Mouse (Mus musculus): ENCODE results near the gene Atl2. TPM values are rescaled to one million over a fixed set of nuclear protein-coding genes. Genes with fewer than 3 reads are reported as not detected.

Gene Atl2
- polyA plus RNA-seq, 1 experiment = 10.7 TPM

GRCm38 (mm10) chr17:79835714-79836373, 60.1 kb downstream of the Atl2 start:
- Histone ChIP-seq H3K4me1 (ENCODE audit: control insufficient read depth, insufficient read depth, low read length) (no peaks in the 10 kb centered on the region), H3K4me3 (replicated peaks; ENCODE audit: extremely low read depth, low read depth, low read length) (no peak overlapping the region)
- no peak for TF ChIP-seq CTCF (IDR thresholded peaks at IDR 0.05; ENCODE audit: insufficient read depth, low read length)
- no peak for TF ChIP-seq POLR2A (IDR thresholded peaks at IDR 0.05; ENCODE audit: borderline replicate concordance, extremely low read depth, low read depth, low read length)
- 33% methylated on average over 5 of the region's 5 CpGs for WGBS
- DNase-seq = no peak

- no peak for DNase-seq
- H3K4me3 ChIP-seq (replicated peaks; ENCODE audit: extremely low read depth, low read depth, low read length) = no peak overlapping the region
- 51% methylated on average over 1 of the region's 1 CpGs for WGBS
- no peaks in the 10 kb centered on the region for H3K4me1 ChIP-seq (ENCODE audit: control insufficient read depth, insufficient read depth, low read length)
- TF ChIP-seq POLR2A (IDR thresholded peaks at IDR 0.05; ENCODE audit: borderline replicate concordance, extremely low read depth, low read depth, low read length) (no peak), CTCF (IDR thresholded peaks at IDR 0.05; ENCODE audit: insufficient read depth, low read length) (no peak)
Measured at GRCm38 (mm10) chr17:79832284-79832683, 63.6 kb downstream of the Atl2 start.

- Histone ChIP-seq H3K4me3 (replicated peaks; ENCODE audit: extremely low read depth, low read depth, low read length) (no peak overlapping the region), H3K4me1 (ENCODE audit: control insufficient read depth, insufficient read depth, low read length) (peaks cover under 1% of the 10 kb centered on the region; the same call in 1 of the 2 replicates)
- TF ChIP-seq POLR2A (IDR thresholded peaks at IDR 0.05; ENCODE audit: borderline replicate concordance, extremely low read depth, low read depth, low read length) = no peak
- no peak for TF ChIP-seq CTCF (IDR thresholded peaks at IDR 0.05; ENCODE audit: insufficient read depth, low read length)
- 73% methylated on average over 6 of the region's 6 CpGs for WGBS
- DNase-seq = no peak
Measured at GRCm38 (mm10) chr17:79826482-79827034, 69.4 kb downstream of the Atl2 start.

GRCm38 (mm10) chr17:79825241-79826030, 70.5 kb downstream of the Atl2 start:
- peaks cover 6% of the 10 kb centered on the region for H3K4me1 ChIP-seq (ENCODE audit: control insufficient read depth, insufficient read depth, low read length)
- H3K4me3 ChIP-seq (replicated peaks; ENCODE audit: extremely low read depth, low read depth, low read length) = no peak overlapping the region
- no peak for DNase-seq
- TF ChIP-seq POLR2A (IDR thresholded peaks at IDR 0.05; ENCODE audit: borderline replicate concordance, extremely low read depth, low read depth, low read length) = no peak
- no peak for TF ChIP-seq CTCF (IDR thresholded peaks at IDR 0.05; ENCODE audit: insufficient read depth, low read length)
- WGBS = 66% methylated on average over 11 of the region's 11 CpGs

- TF ChIP-seq POLR2A (IDR thresholded peaks at IDR 0.05; ENCODE audit: borderline replicate concordance, extremely low read depth, low read depth, low read length) (no peak), CTCF (IDR thresholded peaks at IDR 0.05; ENCODE audit: insufficient read depth, low read length) (no peak)
- WGBS = 65% methylated on average over 1 of the region's 1 CpGs
Measured at GRCm38 (mm10) chr17:79824406-79824805, 71.5 kb downstream of the Atl2 start.

GRCm38 (mm10) chr17:79818884-79819283, 77.0 kb downstream of the Atl2 start:
- H3K4me3 ChIP-seq (replicated peaks; ENCODE audit: extremely low read depth, low read depth, low read length) = no peak overlapping the region
- TF ChIP-seq CTCF (IDR thresholded peaks at IDR 0.05; ENCODE audit: insufficient read depth, low read length) (no peak), POLR2A (IDR thresholded peaks at IDR 0.05; ENCODE audit: borderline replicate concordance, extremely low read depth, low read depth, low read length) (no peak)
- H3K4me1 ChIP-seq (ENCODE audit: control insufficient read depth, insufficient read depth, low read length) = peaks cover 6% of the 10 kb centered on the region
- DNase-seq = no peak
- WGBS = 43% methylated on average over 3 of the region's 3 CpGs

More at GRCm38 (mm10) chr17:79824406-79824805, 71.5 kb downstream of the Atl2 start:
- peaks cover 6% of the 10 kb centered on the region for H3K4me1 ChIP-seq (ENCODE audit: control insufficient read depth, insufficient read depth, low read length)
- H3K4me3 ChIP-seq (replicated peaks; ENCODE audit: extremely low read depth, low read depth, low read length) = no peak overlapping the region
- no peak for DNase-seq

GRCm38 (mm10) chr17:79817995-79818394, 77.9 kb downstream of the Atl2 start:
- TF ChIP-seq POLR2A (IDR thresholded peaks at IDR 0.05; ENCODE audit: borderline replicate concordance, extremely low read depth, low read depth, low read length) (no peak), CTCF (IDR thresholded peaks at IDR 0.05; ENCODE audit: insufficient read depth, low read length) (no peak)
- no peak for DNase-seq
- WGBS = 71% methylated on average over 7 of the region's 7 CpGs
- Histone ChIP-seq H3K4me3 (replicated peaks; ENCODE audit: extremely low read depth, low read depth, low read length) (no peak overlapping the region), H3K4me1 (ENCODE audit: control insufficient read depth, insufficient read depth, low read length) (peaks cover 6% of the 10 kb centered on the region)

- DNase-seq = no peak
- TF ChIP-seq POLR2A (IDR thresholded peaks at IDR 0.05; ENCODE audit: borderline replicate concordance, extremely low read depth, low read depth, low read length) (no peak), CTCF (IDR thresholded peaks at IDR 0.05; ENCODE audit: insufficient read depth, low read length) (no peak)
- Histone ChIP-seq H3K4me1 (ENCODE audit: control insufficient read depth, insufficient read depth, low read length) (peaks cover 6% of the 10 kb centered on the region), H3K4me3 (replicated peaks; ENCODE audit: extremely low read depth, low read depth, low read length) (no peak overlapping the region)
- 91% methylated on average over 9 of the region's 9 CpGs for WGBS
Measured at GRCm38 (mm10) chr17:79817551-79817950, 78.4 kb downstream of the Atl2 start.

GRCm38 (mm10) chr17:79816896-79817295, 79.0 kb downstream of the Atl2 start:
- Histone ChIP-seq H3K4me1 (ENCODE audit: control insufficient read depth, insufficient read depth, low read length) (peaks cover 6% of the 10 kb centered on the region), H3K4me3 (replicated peaks; ENCODE audit: extremely low read depth, low read depth, low read length) (no peak overlapping the region)
- DNase-seq = no peak
- 62% methylated on average over 6 of the region's 6 CpGs for WGBS
- TF ChIP-seq CTCF (IDR thresholded peaks at IDR 0.05; ENCODE audit: insufficient read depth, low read length) (no peak), POLR2A (IDR thresholded peaks at IDR 0.05; ENCODE audit: borderline replicate concordance, extremely low read depth, low read depth, low read length) (no peak)

All from lung, adult 2 months (tissue).